Mouse (Mus musculus): ENCODE results near the gene Nxn.

GRCm38 (mm10) chr11:76351624-76352011 is 47.3 kb downstream of the Nxn start:
- TF ChIP-seq POLR2A (IDR thresholded peaks at IDR 0.05; ENCODE audit: low read depth, low read length): no peak
- TF ChIP-seq CTCF (IDR thresholded peaks at IDR 0.05; ENCODE audit: borderline replicate concordance, insufficient read depth, low read length): no peak

Measured in embryonic fibroblast, embryonic 13.5 days (primary cell).